Mouse (Mus musculus): ENCODE data around the gene Serpinb6b.

Serpinb6b gene

GRCm38 (mm10) chr13:32974889-32975460, 10.0 kb downstream of the Serpinb6b start:
- no peak for DNase-seq (ENCODE audit: low read depth, low spot score)

DNA sequence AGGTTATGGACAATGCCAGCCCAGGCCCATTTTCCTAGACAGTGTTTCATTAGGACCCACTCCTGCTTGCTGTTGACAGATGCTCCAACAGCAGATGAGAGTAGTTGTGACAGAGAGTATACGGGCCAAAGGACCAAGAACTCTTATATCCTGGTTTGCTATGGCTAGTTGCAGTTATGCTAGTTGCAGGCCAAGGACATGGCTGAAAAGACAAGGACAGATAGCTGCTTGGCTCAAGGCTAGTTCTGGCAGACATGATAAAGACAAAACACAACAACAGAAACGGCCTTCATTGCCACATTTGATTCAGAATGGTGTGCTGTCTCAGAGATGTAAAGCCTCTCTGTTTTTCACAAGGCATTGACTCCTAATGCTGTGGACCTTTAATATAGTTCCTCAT, 10.7 kb downstream of the Serpinb6b start:
- no peak for DNase-seq (ENCODE audit: low read depth, low spot score)

GRCm38 (mm10) chr13:32982556-32983042, 17.6 kb downstream of the Serpinb6b start:
- no peak for DNase-seq (ENCODE audit: low read depth, low spot score)

DNA sequence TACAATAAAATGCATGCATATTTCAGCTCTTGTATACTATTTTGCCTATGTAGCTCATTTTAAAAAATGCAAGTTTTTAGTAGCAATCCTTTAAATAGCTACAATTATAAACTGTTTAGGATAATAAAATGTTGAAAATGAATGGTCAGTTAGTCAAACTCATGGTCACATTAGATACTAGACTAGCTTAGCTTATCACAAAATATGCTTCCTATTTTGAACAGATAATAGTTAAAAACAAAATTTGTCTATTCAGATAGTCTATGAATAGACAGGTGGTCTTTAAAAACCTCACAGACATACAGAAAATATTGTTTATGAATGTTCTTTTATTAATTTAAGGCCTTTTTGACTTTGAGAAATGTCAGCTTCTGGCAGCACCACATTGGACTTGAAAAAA, 21.2 kb downstream of the Serpinb6b start:
- DNase-seq (ENCODE audit: low read depth, low spot score) = no peak

DNA sequence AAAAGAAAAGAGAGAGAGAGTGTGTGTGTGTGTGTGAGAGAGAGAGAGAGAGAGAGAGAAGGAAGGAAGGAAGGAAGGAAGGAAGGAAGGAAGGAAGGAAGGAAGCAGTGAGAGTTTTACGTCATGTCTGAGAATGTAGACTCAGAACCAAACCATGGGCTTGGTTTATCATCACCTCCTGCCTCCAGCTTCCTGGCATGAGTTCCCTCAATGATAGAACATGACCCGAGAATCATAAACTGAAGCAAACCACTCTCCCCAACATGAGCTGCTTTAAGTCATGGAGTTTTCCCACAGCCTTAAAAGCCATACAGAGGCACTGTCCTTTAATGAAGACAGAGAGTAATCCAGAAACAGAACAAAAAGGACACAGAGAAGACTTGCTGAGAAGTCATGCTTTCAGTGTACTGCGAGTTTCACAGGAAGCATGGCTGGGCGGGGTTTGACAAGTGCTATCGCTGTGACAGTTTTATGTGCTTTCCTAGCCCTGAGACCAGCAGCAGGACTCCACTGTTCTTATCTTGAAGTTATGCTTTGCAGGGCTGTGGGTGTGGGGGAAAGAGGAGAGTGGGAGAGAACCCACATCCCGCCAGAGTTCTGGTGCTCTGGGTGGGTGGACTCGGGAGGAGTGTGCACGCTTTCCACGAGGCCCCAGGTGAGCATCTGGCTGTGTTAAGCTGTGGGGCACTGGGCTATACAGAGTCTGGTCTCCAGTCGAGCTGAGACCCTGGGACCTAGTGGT, 28.3 kb downstream of the Serpinb6b start:
- no peak for DNase-seq (ENCODE audit: low read depth, low spot score)

GRCm38 (mm10) chr13:32993894-32994242, 28.9 kb downstream of the Serpinb6b start:
- DNase-seq (ENCODE audit: low read depth, low spot score) = no peak

- DNase-seq (ENCODE audit: low read depth, low spot score) = no peak
These were observed 30.0 kb downstream of the Serpinb6b start for GRCm38 (mm10) chr13:32995051-32995450.

GRCm38 (mm10) chr13:33001341-33001740, 36.3 kb downstream of the Serpinb6b start:
- DNase-seq (ENCODE audit: low read depth, low spot score) = no peak

DNA sequence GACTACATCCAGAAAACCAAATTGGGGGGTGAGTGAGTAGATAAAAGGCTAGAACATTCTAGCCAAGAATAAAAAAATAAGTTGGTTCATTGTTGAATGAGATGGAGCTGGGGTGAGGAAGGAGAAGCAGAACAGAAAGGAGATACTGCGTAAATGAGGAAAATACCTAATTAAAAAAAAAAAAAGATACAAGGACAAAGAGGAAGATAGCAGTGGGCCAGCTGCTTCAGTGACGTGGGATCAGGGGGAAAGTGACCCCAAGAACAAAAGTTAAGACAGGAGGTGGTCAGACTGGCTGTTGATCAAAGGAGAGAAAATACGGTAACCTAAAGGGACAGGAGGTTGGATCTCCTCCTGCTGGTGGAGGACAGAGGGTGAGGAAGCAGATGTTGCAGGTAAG, 37.9 kb downstream of the Serpinb6b start, which contains the start of gene Serpinb9:
Gene Serpinb9 (plus strand): TSS at position 301 of the 400 bp plus-strand sequence.
- no peak for DNase-seq (ENCODE audit: low read depth, low spot score)

GRCm38 (mm10) chr13:33003523-33004413, 38.8 kb downstream of the Serpinb6b start:
- no peak for DNase-seq (ENCODE audit: low read depth, low spot score)

GRCm38 (mm10) chr13:33004414-33005105, 39.6 kb downstream of the Serpinb6b start:
- no peak for DNase-seq (ENCODE audit: low read depth, low spot score)

DNA sequence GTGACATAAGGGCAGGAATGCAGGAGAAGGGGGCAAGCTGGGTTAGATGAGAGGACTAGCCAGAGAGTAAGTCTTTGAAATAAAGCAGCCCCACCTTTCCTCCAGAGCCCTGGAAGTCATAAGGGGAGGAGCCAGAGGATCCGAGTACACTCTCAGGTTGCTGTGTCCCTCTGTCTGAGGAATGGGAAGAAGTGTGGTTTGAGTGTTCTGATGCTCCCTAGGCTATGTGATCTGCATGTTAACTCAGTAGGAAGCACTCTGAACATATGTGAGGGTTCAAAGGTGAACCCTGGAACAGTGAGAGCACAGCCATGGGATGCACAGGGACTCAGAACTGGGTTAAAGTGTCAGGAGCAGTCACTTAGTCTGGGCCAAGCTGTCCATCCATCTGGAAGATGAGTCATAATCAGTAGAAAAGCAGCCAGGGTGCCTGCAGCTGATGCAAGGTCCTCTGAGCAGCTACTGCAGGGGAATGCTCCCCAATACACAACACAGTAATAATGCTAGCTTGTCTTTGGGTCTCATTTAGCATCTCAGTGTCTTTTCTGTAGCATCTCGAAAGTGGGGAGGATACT, 40.6 kb downstream of the Serpinb6b start:
- DNase-seq (ENCODE audit: low read depth, low spot score) = no peak

DNA sequence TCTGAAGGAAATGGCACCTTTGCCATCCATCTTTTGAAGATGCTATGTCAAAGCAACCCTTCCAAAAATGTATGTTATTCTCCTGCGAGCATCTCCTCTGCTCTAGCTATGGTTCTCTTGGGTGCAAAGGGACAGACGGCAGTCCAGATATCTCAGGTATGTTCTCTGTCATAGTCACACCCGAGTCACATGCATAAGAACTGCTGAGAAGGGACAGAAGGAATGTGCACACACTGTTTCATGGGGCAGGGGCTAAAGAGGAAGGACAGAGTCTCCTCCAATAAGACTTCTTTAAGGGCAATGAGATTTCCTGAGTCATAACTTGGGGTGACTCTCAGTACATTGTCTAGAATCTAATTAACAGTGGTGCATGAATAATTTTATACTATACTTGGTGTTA, 41.5 kb downstream of the Serpinb6b start:
- DNase-seq (ENCODE audit: low read depth, low spot score) = no peak

DNA sequence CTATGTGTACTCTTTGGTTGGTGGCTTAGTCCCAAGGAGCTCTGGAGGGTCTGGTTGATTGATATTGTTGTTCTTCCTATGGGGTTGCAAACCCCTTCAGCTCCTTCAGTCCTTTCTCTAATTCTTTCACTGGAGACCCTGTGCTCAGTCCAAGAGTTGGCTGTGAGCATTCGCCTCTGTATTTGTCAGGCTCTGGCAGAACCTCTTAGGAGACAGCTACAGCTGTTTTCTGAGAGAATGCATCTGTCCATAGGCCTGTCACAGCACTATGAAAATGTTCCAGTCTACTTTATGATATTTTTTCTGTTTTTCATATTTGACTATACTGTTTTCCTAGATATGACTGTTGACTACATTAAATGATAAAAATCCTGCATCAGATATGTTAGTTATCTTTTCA, 47.4 kb downstream of the Serpinb6b start:
- no peak for DNase-seq (ENCODE audit: low read depth, low spot score)

GRCm38 (mm10) chr13:33013271-33013670, 48.3 kb downstream of the Serpinb6b start:
- no peak for DNase-seq (ENCODE audit: low read depth, low spot score)

DNA sequence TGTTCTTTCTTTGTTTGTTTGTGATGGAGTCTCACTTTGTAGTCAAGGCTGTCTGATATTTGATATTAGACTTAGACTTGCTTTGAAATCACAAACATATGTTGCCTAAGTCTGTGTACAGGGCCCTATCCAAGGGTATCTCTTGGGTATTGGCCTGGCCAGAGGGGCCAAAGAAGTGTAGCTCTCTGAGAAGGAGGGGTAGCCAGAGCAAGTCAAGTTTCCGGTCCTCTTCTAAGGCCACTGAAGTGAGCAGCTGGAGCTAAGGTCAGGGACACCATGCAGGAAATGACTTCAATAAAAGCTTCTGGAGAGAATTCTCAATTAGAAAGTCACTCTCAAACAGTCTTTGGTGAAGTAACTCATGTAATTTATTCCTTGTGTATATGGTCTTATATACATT, 57.4 kb downstream of the Serpinb6b start:
- no peak for DNase-seq (ENCODE audit: low read depth, low spot score)

DNA sequence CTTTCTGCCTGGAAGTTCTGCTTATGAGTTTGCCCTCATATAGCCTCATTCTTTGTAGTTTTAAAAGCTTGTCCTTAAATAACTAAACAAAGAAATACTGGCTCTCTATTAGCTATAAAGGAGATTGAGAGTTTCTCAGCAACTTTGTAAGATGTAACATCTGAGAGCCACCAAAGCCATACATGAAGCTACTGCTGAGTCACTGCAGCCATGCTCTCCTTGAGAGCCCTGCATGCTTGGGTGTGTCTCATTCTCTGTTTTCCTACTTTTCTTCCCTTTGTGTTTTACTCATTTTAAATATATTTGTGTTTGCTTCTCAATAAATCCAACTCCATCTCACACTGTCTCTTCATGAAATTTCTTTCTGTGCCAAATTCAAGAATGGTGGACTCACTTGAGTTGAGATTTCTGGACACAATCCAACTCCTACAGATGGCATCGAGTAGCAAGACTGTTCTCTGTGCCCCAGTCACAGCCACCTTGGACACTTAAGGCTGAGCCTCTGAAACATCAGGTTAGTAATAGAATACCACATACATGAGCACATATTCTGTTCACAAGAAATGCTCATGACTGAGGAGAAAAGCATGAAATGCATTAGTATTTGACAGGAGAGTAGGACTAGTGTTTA, 61.5 kb downstream of the Serpinb6b start:
- no peak for DNase-seq (ENCODE audit: low read depth, low spot score)

DNA sequence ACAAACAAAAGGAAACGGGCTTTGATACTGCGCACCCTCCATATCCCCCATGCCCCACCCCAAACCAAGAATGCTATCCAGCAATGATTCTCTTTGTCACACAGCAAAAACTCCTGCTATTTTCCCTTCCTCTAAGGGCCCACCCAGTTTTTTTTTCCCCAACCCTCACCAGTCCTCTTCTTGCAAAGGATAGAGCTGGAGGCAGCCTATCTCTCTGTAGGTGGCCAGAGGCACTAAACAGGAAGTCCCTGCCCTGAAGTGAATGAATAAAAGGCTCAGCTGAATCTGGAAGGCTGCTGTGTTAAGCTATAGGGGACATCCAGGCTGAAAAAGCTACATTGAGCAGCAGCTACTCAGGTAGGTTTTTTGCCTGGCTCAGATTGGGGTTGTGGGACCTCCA, 62.2 kb downstream of the Serpinb6b start, which contains the start of gene Serpinb9b:
Gene Serpinb9b (plus strand): TSS at position 173 of the 400 bp plus-strand sequence.
- no peak for DNase-seq (ENCODE audit: low read depth, low spot score)

GRCm38 (mm10) chr13:33028146-33028545, 63.1 kb downstream of the Serpinb6b start:
- no peak for DNase-seq (ENCODE audit: low read depth, low spot score)

GRCm38 (mm10) chr13:33028550-33028949, 63.5 kb downstream of the Serpinb6b start:
- no peak for DNase-seq (ENCODE audit: low read depth, low spot score)

All from brain, embryonic 18.5 days (tissue).